Mouse (Mus musculus) liver, adult (tissue): ENCODE data around the gene Cstf1.

Experiments
- GATA4 ChIP-seq: IDR thresholded peaks from 2 replicates; pipeline ENCODE4 v1.6.1; 2014; ENCODE audit warnings: mild to moderate bottlenecking, low read length; ENCODE audit not compliant: insufficient replicate concordance

Gene Cstf1

DNA sequence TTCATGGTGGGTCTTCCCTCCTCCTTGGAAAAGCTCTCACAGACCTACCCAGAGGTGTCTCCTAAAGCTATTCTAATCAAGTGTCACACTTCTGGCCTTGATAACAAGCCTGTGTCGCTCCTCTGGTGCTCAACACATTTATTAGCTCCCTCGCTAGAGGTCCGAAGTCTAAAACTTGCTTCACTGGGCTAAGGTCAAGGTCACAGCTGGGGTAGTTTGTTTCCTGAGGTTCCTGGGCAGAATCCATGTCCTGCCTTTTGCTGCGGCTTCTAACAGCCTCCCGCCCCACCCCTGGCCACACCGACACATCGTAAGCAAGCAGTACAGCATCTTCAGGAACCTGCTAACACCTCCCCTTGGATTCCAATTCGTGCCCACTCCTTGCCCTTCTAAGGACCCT, 19.7 kb upstream of the Cstf1 start:
- no peak for TF ChIP-seq GATA4

- TF ChIP-seq GATA4, result no peak
These were observed 17.3 kb upstream of the Cstf1 start for GRCm38 (mm10) chr2:172353218-172353617.

GRCm38 (mm10) chr2:172354761-172355160, 15.7 kb upstream of the Cstf1 start:
- TF ChIP-seq GATA4, result no peak

GRCm38 (mm10) chr2:172355833-172356232, 14.6 kb upstream of the Cstf1 start:
- TF ChIP-seq GATA4, result no peak

DNA sequence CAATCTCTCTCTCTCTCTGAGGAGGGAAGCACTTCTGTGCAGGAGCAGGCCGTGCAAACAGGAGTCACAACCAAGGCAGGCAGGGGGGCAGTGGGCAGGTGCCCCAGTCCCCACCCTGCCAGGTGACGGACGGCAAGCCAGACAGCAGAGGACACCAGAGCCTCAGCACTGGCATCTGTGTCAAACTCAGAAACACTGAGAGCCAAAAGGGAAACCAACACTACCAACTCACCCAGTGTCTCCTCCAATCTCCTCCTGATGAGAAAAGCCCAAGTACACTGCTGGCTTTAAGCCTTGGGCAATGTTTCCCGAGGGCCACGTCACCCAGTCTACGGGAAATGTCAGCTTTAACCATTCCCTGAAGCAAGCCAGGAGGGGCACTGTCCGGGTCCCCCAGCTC, 7.3 kb upstream of the Cstf1 start:
- TF ChIP-seq GATA4, result no peak

GRCm38 (mm10) chr2:172371258-172371657, 777 bp downstream of the Cstf1 start:
- TF ChIP-seq GATA4, result no peak

DNA sequence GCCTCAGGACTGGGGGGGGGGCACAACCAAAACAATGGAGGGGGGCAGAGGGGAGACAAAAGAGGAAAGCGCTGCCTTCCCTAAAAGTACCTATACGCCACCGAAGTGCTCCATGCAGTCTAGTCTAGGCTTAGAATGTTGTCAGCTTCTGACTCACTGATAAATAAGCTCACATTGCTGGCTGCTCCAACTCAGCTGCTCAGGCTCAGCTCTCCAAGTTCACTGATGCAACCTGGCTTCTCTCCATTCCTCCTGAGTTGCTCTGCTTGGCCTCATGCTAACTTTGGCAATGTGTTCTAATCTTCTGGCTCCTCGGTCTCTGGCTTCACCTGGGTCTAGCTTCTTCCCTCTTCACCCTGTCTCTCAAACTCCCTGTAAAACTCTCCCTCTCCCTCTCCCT, 6.1 kb downstream of the Cstf1 start:
- TF ChIP-seq GATA4, result no peak

GRCm38 (mm10) chr2:172376999-172377515, 6.6 kb downstream of the Cstf1 start:
- TF ChIP-seq GATA4, result no peak

- TF ChIP-seq GATA4, result no peak
These were observed 7.9 kb downstream of the Cstf1 start for GRCm38 (mm10) chr2:172378332-172378731.

- no peak for TF ChIP-seq GATA4
These were observed 10.0 kb downstream of the Cstf1 start for GRCm38 (mm10) chr2:172380513-172380912.

DNA sequence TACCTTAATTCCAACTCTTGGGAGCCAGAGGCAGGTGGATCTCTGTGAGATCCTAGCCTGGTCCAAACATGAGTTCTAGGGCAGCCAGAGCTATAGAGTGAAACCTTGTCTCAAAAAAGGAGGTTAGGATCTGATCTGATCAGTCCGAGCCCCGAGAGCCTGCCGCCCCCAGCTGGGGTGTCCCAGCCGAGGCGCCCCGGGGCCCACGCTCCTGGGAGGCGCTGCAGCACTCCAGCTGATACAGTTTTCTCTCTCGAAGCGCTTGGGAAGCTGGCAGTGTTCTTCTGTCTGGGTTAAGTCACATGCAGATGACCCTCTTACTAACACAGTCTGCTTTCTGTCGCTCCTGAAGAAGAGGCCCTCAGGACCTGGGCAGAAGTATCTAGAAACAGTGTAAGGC, 10.9 kb downstream of the Cstf1 start:
- TF ChIP-seq GATA4, result no peak

- TF ChIP-seq GATA4, result no peak
These were observed 11.4 kb downstream of the Cstf1 start for GRCm38 (mm10) chr2:172381898-172382297.

- no peak for TF ChIP-seq GATA4
These were observed 14.2 kb downstream of the Cstf1 start for GRCm38 (mm10) chr2:172384715-172385114.

DNA sequence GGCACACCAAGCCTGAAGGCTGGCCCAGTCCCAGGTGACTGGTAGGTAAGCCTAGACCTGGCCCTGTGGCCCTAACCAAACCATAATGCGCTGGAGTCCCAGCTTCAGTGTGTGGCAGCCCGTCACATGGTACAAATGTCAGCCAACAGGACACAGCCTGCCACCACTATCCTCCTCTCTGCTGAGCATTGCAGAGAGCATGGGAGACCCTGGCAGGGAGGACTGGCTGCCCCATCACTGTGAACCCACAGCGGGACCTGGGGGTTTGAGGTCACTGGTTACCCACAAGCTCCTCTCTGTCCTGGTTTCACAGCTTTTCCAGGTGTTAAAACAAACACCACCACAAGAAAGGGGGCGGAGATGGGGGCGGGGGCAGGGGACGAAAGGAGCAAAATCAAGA, 19.9 kb downstream of the Cstf1 start:
- TF ChIP-seq GATA4, result no peak

- no peak for TF ChIP-seq GATA4
These were observed 21.6 kb downstream of the Cstf1 start for GRCm38 (mm10) chr2:172392041-172392521.

DNA sequence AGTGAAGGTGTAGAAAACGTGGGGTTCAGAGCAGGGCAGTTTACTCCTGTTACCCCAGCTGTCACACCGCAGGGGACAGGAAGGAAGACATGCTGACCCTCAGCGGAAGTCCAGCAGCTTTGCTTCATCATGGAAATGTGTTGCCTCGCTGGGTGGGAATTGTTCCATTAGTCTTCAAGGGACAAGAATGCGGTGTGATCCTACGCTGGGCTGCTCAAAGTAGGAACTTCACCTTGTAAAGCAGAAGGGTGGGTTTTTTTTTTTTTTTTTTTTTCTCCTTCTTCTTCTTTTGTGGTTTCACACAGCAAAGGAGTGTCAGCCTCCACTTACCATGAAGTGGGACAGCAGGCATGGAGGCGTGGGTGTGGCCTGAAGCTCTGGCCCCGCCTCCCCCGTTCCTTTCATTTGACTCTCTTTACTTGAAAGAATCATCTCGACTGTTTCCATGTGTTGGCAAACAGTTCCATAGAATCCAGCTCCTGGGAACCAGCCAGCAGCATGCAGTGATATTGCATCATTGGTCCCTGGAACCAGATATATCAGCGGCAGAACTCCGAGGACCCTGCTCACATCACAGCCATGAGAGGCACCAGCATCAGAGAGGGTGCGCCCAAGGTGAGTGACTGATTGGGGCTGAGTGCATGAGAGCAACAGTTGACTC, 23.0 kb downstream of the Cstf1 start, which contains the start of gene Cass4:
Gene Cass4, plus strand, starts transcription at position 404 of the 661 bp plus-strand sequence.
- TF ChIP-seq GATA4, result no peak

- no peak for TF ChIP-seq GATA4
These were observed 23.5 kb downstream of the Cstf1 start for GRCm38 (mm10) chr2:172394052-172394392.

DNA sequence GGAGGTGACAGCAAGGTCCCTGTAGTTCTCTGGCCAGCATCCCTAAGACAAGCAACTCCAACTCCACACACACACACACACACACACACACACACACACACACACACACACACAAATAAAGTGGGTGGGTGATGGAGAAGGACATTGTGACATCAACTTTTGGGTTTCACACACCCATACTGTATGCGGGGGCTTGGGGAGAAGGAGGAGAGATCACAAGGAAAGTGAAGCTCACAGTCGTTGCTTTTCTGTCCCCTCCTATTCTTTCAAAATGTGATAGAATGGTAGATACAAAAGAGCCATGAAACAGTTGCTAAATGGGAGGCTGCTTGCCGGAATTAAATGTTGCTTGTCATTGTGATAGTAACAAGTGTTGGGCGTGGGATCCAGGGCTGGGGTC, 24.2 kb downstream of the Cstf1 start:
- TF ChIP-seq GATA4, result no peak

GRCm38 (mm10) chr2:172395961-172396360, 25.5 kb downstream of the Cstf1 start:
- TF ChIP-seq GATA4, result no peak
